Mouse (Mus musculus): ENCODE data around the gene B3galnt1. TPM values are rescaled to one million over a fixed set of nuclear protein-coding genes. Genes with fewer than 3 reads are reported as not detected.

The B3galnt1 gene
- total RNA-seq, 2 experiments from 2014 or later = 25.9 to 28.9 TPM

Other genes starting within 250 kb of the B3galnt1 start
- 100 to 1,000 TPM in 1 of 2 experiments, 10 to 100 TPM in 1; 90.2 to 101 TPM for gene Nmd3, start 123.0 kb upstream of the B3galnt1 start, total RNA-seq (2021)

All from adrenal gland, postnatal 4 days (tissue).